Mouse (Mus musculus) megakaryocyte, embryonic 14.5 days (primary cell): Measurements from ENCODE around the gene Fgf4.

Experiments used
- FLI1 ChIP-seq: IDR thresholded peaks from 2 replicates; pipeline ENCODE4 v1.6.1; 2012; ENCODE audit warnings: low read length, inconsistent platforms, mixed read lengths
- GATA1 ChIP-seq: IDR thresholded peaks from 3 replicates; pipeline ENCODE4 v1.6.1; 2012; ENCODE audit warnings: mixed read lengths, low read length, inconsistent platforms, borderline replicate concordance

DNA sequence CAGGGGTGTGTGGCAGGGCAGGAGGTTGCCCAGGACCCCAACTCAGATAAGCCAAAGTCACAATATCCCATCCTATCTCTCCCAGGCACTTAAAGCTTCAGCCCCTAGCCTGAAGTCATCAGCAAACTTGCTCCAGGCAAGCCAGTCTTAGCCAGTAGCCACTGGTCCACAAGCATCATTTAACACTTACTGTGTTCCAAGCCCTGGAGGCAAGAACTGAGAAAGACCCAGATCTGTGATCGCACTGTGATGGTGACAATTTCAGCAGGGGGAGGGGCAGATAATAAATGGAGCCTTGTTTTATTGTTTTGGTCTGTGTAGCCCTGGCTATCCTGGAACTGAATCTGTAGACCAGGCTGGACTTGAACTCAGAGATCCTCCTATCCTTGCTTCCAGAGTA, 11.5 kb downstream of the Fgf4 start:
- TF ChIP-seq GATA1 (no peak), FLI1 (no peak)
